Mouse (Mus musculus) adrenal gland, postnatal 10 days (tissue): Measurements from ENCODE around the gene Defb25. TPM values are rescaled to one million over a fixed set of nuclear protein-coding genes. Genes with fewer than 3 reads are reported as not detected.
"Not testable (repeated sequence)": the region's sequence is repeated elsewhere in the genome, so short reads cannot be mapped to it uniquely, and the experiment has no call there.

Experiments
- DNase-seq: peaks from one replicate; pipeline ENCODE4 v3.0.0; 2021; ENCODE audit warnings: mixed read lengths
- long read RNA-seq, 2 experiments: library from polyadenylated mRNA; stranded (forward); transcript quantifications; one replicate each; pipeline ENCODE4 v2.0.0; 2021
- total RNA-seq, 2 experiments: library from RNA; stranded (reverse); gene quantifications; 2 replicates each; pipeline ENCODE4 v1.2.3; 2021

Defb25 gene
- total RNA-seq: not detected
- long read RNA-seq, experiment 1: 0 reads
- long read RNA-seq, experiment 2: 0 reads

DNA sequence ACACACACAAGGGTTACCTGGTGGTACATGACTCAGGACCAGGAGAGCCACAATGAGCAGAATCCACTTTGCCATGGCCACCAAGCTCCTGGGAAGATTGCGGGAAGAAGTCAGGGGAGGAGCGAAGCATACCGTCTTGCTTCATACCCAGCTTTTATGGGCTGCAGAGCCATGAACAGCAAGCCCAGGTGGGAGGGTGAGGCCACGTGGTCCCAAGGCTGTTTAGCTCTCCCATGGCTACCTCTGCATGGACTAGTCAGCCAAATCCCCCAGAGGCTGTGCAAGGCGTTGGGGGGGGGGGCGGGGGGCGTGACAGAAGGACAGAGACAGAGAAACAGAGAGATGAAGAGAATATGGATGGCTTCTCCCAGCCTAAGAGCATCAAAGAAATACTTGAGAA lies at the start of gene Defb25:
TSS of gene Defb25 (minus strand) at position 101 of the 400 bp plus-strand sequence.
- DNase-seq: no peak

DNA sequence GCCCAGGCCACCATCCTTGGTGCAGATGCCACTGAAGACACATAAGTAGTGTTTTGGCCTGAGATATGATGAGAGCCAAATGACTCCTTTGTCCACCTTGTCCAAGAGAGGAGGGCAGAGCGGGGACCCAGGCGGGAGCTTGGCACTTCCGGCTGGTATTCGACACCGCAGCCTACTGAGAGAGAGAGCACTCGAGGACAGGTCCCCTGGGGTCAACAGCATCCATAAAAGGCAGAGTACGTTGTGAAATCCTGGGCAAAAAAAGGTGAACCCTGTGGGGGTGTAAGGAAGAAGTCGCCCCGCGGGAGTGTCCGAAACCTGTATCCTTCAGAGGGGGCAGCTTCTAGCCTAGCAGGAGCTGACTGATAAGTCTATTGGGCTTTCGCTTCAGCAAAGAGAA lies 49.3 kb upstream of the Defb25 start:
- DNase-seq: peak; percentile 61

- DNase-seq: peak; percentile 53
These were observed 48.8 kb upstream of the Defb25 start for GRCm38 (mm10) chr2:152671642-152671999.

GRCm38 (mm10) chr2:152670983-152671641 lies 48.3 kb upstream of the Defb25 start:
- DNase-seq: no peak

GRCm38 (mm10) chr2:152669639-152670484 lies 47.0 kb upstream of the Defb25 start:
- DNase-seq: peak; percentile 48

DNA sequence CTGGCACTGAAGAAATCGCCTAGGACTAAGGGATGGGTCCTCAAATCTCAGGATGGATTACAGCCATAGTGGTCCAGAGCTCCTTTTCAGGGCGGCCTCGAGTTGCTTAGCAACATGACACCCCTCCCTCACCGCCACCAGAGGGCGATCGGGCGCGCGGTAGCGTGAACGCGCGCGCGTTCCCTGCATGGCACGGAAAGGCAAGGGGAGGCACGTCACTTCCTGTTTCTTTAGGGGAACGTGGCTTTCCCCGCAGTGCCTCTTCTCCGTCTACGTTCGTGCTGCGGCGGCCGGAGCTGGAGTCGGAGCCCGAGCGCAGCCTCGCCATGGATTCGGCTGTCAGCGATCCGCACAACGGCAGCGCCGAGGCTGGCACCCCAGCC lies 46.4 kb upstream of the Defb25 start, which contains the start of gene H13:
TSS of gene H13 (plus strand) at position 206 of the 383 bp plus-strand sequence.
- peak; percentile 95 for DNase-seq

- not testable (repeated sequence) for DNase-seq
These were observed 43.3 kb upstream of the Defb25 start for GRCm38 (mm10) chr2:152666191-152666590.

- DNase-seq: no peak
These were observed 38.3 kb upstream of the Defb25 start for GRCm38 (mm10) chr2:152661163-152661562.

- peak; percentile 53 for DNase-seq
These were observed 34.5 kb upstream of the Defb25 start for GRCm38 (mm10) chr2:152657398-152657797.

- peak; percentile 58 for DNase-seq
These were observed 31.2 kb upstream of the Defb25 start for GRCm38 (mm10) chr2:152653874-152654715.

GRCm38 (mm10) chr2:152652901-152653620 lies 30.2 kb upstream of the Defb25 start:
- DNase-seq: peak; percentile 81

GRCm38 (mm10) chr2:152639406-152640113 lies 16.7 kb upstream of the Defb25 start:
- peak; percentile 17 for DNase-seq

- no peak for DNase-seq
These were observed 16.0 kb upstream of the Defb25 start for GRCm38 (mm10) chr2:152638865-152639264.

GRCm38 (mm10) chr2:152637381-152637780 lies 14.5 kb upstream of the Defb25 start:
- DNase-seq: no peak

DNA sequence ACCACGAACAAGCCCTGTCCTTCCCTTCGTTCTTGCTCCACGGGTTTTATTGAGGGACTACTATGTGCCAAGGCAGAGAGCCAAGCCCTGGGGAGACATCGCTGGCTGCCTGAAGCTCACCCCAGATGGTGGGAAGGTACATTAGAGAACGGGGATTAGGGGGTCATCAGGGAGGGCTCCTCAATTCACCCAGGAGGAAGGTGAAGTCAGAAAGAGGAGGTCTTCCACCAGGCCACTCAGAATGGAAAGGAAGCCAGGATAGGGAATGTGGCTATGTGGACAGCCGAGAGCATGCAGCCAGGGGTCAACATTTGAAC lies 14.1 kb upstream of the Defb25 start:
- DNase-seq: no peak

GRCm38 (mm10) chr2:152636246-152637005 lies 13.6 kb upstream of the Defb25 start:
- peak; percentile 57 for DNase-seq

GRCm38 (mm10) chr2:152634311-152634710 lies 11.5 kb upstream of the Defb25 start:
- no peak for DNase-seq

DNA sequence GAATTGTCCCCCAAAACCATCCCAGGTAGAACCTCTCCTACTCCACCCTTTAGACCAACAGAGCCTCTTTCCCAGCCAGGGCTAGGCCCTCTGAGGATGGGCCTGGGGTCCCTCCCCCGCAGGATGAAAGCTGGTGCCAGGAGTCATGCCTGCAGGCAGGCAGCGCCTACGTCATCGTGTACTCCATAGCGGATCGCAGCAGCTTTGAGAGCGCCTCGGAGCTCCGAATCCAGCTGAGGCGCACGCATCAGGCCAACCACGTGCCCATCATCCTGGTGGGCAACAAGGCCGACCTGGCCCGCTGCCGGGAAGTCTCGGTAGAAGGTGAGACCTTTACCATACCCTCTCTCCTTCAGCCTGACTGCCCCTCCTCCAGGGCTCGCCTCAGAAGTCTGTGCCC lies 10.5 kb upstream of the Defb25 start:
- peak; percentile 17 for DNase-seq

- DNase-seq: no peak
These were observed 7.1 kb upstream of the Defb25 start for GRCm38 (mm10) chr2:152629904-152630303.

GRCm38 (mm10) chr2:152629239-152629638 lies 6.4 kb upstream of the Defb25 start:
- no peak for DNase-seq

DNA sequence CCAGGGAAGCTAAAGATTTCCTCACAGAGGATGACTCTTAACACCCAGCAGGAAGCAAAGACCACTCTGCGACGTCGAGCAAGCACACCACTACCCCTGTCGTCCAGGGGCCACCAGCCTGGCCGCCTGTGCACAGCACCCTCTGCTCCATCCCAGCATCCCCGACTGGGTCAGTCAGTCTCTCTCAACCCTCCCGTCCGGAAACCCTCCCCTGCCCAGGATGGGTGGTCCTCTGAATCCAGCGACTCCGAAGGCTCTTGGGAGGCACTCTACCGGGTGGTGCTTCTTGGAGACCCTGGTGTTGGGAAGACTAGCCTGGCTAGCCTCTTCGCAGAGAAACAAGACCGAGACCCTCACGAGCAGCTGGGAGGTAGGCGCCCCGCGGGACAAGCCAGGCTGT lies 5.2 kb upstream of the Defb25 start:
- DNase-seq: no peak
